Mouse (Mus musculus): ENCODE measurements at regions not wholly inside any gene's neighbourhood (a gene's known extent, or its start where the extent isn't known, plus 50 kb on each side); places are given as distances from the start of the nearest gene placed in this dataset.

DNA sequence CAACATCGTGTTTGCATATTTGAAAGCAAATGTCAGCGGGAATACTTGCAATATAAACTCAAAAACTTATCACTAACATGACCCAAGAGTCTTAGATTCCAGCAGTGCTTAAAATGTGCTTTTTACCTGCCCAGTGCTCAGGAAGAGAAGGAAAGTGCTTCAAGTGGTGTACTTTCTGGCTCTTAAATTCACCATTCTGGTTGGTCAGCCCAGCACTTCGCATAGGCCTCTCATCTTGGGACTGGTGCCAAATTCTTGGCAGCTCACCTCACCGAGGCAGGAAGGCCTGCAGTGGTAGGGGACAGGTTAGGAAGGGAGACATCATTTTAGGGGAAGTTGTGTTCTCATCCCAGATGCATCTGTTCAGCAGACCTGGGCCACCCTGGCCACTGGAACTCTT lies 1913.3 kb upstream of the Lrrc6 start:
- H3K27ac ChIP-seq (ENCODE audit: low read depth, low read length): no peak overlapping the region
- H3K9me3 ChIP-seq (ENCODE audit: control insufficient read depth, low read length): no peaks in the 10 kb centered on the region
- no peaks in the 10 kb centered on the region for H3K4me1 ChIP-seq (ENCODE audit: control insufficient read depth, insufficient read depth, low read length)
- H3K4me2 ChIP-seq (ENCODE audit: low read depth, low read length): no peak overlapping the region
- ATAC-seq (ENCODE audit: low read depth): no peak
- no peak overlapping the region for H3K9ac ChIP-seq (replicated peaks; ENCODE audit: low read depth, low read length)
- WGBS: 68% methylated on average over 4 of the region's 4 CpGs
- H3K4me3 ChIP-seq (ENCODE audit: low read depth, low read length): no peak overlapping the region
- H3K36me3 ChIP-seq (ENCODE audit: control insufficient read depth, insufficient read depth, low read length): no peaks in the 10 kb centered on the region
- H3K27me3 ChIP-seq (ENCODE audit: control insufficient read depth, insufficient read depth, low read length): no peaks in the 10 kb centered on the region

DNA sequence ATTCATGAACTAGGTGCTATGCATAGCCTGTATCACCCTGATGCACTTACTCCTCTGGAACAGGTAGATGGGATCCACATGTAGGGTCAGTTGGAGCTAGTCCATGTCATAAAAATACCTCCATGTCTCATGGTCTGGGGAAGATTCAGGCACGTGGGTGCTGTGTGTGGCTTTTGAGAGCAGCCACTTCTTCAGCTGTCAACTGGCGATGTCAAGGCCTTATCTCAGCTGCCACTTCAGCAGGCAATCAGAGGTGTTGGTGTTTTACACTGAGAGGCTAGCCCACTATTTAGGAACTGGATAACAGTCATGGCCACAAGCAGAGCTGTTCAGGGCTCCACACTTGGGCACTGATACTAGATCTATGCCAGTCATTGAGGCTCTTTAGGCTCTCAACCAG lies 1912.0 kb upstream of the Lrrc6 start:
- Histone ChIP-seq H3K36me3 (ENCODE audit: control insufficient read depth, insufficient read depth, low read length) (no peaks in the 10 kb centered on the region), H3K4me1 (ENCODE audit: control insufficient read depth, insufficient read depth, low read length) (no peaks in the 10 kb centered on the region), H3K4me3 (ENCODE audit: low read depth, low read length) (no peak overlapping the region), H3K9me3 (ENCODE audit: control insufficient read depth, low read length) (no peaks in the 10 kb centered on the region), H3K27ac (ENCODE audit: low read depth, low read length) (no peak overlapping the region), H3K27me3 (ENCODE audit: control insufficient read depth, insufficient read depth, low read length) (no peaks in the 10 kb centered on the region), H3K4me2 (ENCODE audit: low read depth, low read length) (no peak overlapping the region), H3K9ac (replicated peaks; ENCODE audit: low read depth, low read length) (no peak overlapping the region)
- 96% methylated on average over 2 of the region's 2 CpGs for WGBS
- no peak for ATAC-seq (ENCODE audit: low read depth)

DNA sequence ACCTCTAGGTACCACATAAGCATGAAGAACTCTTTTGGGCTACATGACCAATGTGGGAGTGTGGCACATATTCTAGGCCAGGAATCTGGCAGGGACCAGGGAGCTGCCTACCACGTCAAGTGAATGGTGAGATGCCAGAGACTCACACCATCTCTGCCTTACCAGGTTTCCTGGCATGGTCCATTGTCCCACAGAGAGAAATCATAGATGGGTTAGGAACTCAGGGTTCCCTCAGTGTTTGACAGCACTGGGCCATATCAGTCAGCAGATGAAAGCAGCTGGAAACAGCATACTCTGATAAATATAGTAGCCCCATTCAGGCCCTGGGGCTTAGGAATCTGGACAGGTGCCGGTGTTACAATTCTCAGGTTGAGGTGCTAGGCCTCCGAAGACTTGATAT lies 1911.4 kb upstream of the Lrrc6 start:
- Histone ChIP-seq H3K27ac (ENCODE audit: low read depth, low read length) (no peak overlapping the region), H3K27me3 (ENCODE audit: control insufficient read depth, insufficient read depth, low read length) (no peaks in the 10 kb centered on the region), H3K36me3 (ENCODE audit: control insufficient read depth, insufficient read depth, low read length) (no peaks in the 10 kb centered on the region), H3K9me3 (ENCODE audit: control insufficient read depth, low read length) (no peaks in the 10 kb centered on the region), H3K4me1 (ENCODE audit: control insufficient read depth, insufficient read depth, low read length) (no peaks in the 10 kb centered on the region), H3K4me2 (ENCODE audit: low read depth, low read length) (no peak overlapping the region), H3K9ac (replicated peaks; ENCODE audit: low read depth, low read length) (no peak overlapping the region), H3K4me3 (ENCODE audit: low read depth, low read length) (no peak overlapping the region)
- no peak for ATAC-seq (ENCODE audit: low read depth)
- WGBS: 88% methylated on average over 3 of the region's 3 CpGs

DNA sequence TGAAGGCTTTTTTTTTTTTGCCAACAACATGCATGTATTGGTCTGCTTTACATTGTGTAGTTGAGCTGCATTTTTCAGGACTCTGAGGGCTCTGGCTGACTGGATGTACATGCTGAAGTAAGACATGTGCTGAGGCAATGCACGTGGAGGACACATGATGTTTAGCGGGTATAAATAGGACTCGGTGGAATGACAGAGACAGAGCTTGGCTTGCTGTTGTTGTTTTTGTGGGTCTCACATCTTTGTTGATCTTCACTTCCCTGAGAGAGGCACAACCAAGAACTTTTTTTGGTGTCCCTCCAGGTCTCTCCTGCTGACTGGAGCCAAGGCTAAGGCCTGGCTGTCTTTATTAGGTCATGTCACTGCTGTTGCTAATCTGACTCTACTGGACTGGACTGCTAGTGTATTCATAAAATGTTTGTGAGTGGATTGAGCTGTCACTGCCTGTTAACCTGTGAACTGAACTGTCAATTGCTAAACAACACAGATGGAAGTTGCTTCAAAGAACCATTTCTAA lies 1902.9 kb upstream of the Lrrc6 start:
- no peaks in the 10 kb centered on the region for H3K36me3 ChIP-seq (ENCODE audit: control insufficient read depth, insufficient read depth, low read length)
- 91% methylated on average over 3 of the region's 3 CpGs for WGBS
- ATAC-seq (ENCODE audit: low read depth): no peak

DNA sequence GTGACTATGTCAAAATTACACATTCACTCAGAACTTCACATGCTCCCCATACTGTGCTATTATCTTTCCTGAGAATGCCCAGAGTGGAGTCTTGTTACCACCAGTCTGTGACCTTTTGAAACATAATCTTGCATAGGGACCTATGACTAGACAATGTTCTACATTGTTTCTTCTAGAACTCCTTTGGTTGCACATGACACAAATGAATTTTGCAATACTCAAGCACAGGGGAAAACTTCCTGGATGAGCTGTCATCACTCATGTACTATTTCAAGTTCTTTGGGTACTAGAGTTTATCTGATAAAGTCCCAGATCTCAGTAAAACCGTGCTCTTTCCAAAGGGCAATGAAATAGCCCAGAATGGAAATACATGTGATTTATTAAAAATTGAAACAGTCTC lies 1901.0 kb upstream of the Lrrc6 start:
- no peaks in the 10 kb centered on the region for H3K9me3 ChIP-seq (ENCODE audit: control insufficient read depth, low read length)
- no peak overlapping the region for H3K4me2 ChIP-seq (ENCODE audit: low read depth, low read length)
- WGBS: 71% methylated on average over 1 of the region's 1 CpGs
- H3K9ac ChIP-seq (replicated peaks; ENCODE audit: low read depth, low read length): no peak overlapping the region
- no peaks in the 10 kb centered on the region for H3K4me1 ChIP-seq (ENCODE audit: control insufficient read depth, insufficient read depth, low read length)
- no peak overlapping the region for H3K27ac ChIP-seq (ENCODE audit: low read depth, low read length)
- no peaks in the 10 kb centered on the region for H3K36me3 ChIP-seq (ENCODE audit: control insufficient read depth, insufficient read depth, low read length)
- H3K4me3 ChIP-seq (ENCODE audit: low read depth, low read length): no peak overlapping the region
- no peak for ATAC-seq (ENCODE audit: low read depth)
- H3K27me3 ChIP-seq (ENCODE audit: control insufficient read depth, insufficient read depth, low read length): no peaks in the 10 kb centered on the region

More for the DNA sequence above, 1902.9 kb upstream of the Lrrc6 start:
- Histone ChIP-seq H3K4me2 (ENCODE audit: low read depth, low read length) (no peak overlapping the region), H3K27me3 (ENCODE audit: control insufficient read depth, insufficient read depth, low read length) (no peaks in the 10 kb centered on the region), H3K9me3 (ENCODE audit: control insufficient read depth, low read length) (no peaks in the 10 kb centered on the region), H3K4me1 (ENCODE audit: control insufficient read depth, insufficient read depth, low read length) (no peaks in the 10 kb centered on the region), H3K27ac (ENCODE audit: low read depth, low read length) (no peak overlapping the region), H3K9ac (replicated peaks; ENCODE audit: low read depth, low read length) (no peak overlapping the region), H3K4me3 (ENCODE audit: low read depth, low read length) (no peak overlapping the region)

DNA sequence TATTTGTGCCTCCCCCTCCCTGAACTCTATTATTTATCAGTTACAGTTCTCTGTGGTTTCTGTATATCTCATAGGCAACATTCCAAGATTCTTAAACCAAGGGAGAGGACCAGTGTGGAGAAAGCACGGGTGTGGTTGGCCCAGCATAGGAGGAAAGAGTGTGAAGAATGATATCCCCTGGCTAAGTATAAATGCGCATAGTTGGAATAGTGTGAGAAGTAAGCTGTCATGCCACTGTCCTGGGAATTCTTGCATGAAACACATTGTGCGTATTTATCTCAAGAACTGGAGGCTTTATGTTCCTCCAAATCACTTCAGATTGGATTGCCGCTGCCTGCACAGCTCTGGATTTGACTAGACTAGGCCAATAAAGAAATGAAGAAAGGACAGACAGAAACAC lies 1900.3 kb upstream of the Lrrc6 start:
- no peaks in the 10 kb centered on the region for H3K4me1 ChIP-seq (ENCODE audit: control insufficient read depth, insufficient read depth, low read length)
- ATAC-seq (ENCODE audit: low read depth): no peak
- H3K27me3 ChIP-seq (ENCODE audit: control insufficient read depth, insufficient read depth, low read length): no peaks in the 10 kb centered on the region
- H3K9me3 ChIP-seq (ENCODE audit: control insufficient read depth, low read length): no peaks in the 10 kb centered on the region
- no peak overlapping the region for H3K27ac ChIP-seq (ENCODE audit: low read depth, low read length)
- no peak overlapping the region for H3K4me3 ChIP-seq (ENCODE audit: low read depth, low read length)
- no peaks in the 10 kb centered on the region for H3K36me3 ChIP-seq (ENCODE audit: control insufficient read depth, insufficient read depth, low read length)
- H3K4me2 ChIP-seq (ENCODE audit: low read depth, low read length): no peak overlapping the region
- no peak overlapping the region for H3K9ac ChIP-seq (replicated peaks; ENCODE audit: low read depth, low read length)
- whole genome bisulfite sequencing: 94% methylated on average over 4 of the region's 4 CpGs

DNA sequence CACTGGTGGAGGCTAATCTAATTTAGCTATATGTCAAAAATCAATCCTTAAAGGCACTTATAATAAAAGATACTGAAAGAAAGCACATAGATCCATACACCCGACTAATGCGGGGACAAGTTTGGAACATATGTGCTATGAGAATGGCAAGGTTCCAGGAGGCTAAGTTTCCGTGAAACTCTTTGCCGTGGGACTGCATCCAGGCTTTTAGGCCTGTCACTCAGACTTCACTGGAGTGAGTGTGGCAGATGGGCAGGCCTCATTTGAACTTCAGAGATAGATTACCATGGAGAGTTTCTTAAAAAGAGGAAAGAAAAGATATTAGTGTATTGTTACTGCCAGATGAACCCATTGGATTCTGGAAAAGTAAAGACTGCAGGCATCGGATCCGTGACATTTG lies 1895.9 kb upstream of the Lrrc6 start:
- Histone ChIP-seq H3K27ac (ENCODE audit: low read depth, low read length) (no peak overlapping the region), H3K9ac (replicated peaks; ENCODE audit: low read depth, low read length) (no peak overlapping the region), H3K4me3 (ENCODE audit: low read depth, low read length) (no peak overlapping the region), H3K4me2 (ENCODE audit: low read depth, low read length) (no peak overlapping the region), H3K9me3 (ENCODE audit: control insufficient read depth, low read length) (no peaks in the 10 kb centered on the region), H3K27me3 (ENCODE audit: control insufficient read depth, insufficient read depth, low read length) (no peaks in the 10 kb centered on the region), H3K4me1 (ENCODE audit: control insufficient read depth, insufficient read depth, low read length) (no peaks in the 10 kb centered on the region), H3K36me3 (ENCODE audit: control insufficient read depth, insufficient read depth, low read length) (no peaks in the 10 kb centered on the region)
- no peak for ATAC-seq (ENCODE audit: low read depth)
- 96% methylated on average over 6 of the region's 6 CpGs for WGBS

DNA sequence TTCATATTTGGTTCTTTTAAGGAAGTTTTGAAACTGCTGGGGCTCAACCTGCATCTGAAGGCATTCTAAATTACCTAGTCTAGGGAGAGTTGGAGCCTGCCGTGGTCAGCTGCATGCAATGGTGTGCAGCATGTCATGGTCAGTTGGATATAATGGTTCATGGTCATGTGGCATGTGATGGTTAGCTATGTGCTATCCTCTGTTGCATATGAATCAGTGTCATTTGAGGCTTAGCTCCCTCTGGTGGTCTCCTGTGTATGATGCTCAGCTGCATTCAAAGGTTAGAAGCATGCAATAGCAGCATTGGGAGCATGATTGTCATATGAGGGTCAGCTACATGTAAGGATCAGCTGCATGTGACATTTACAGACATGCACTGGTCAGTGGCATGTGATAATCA lies 1894.0 kb upstream of the Lrrc6 start:
- H3K27ac ChIP-seq (ENCODE audit: low read depth, low read length): no peak overlapping the region
- H3K4me1 ChIP-seq (ENCODE audit: control insufficient read depth, insufficient read depth, low read length): no peaks in the 10 kb centered on the region
- no peak overlapping the region for H3K4me2 ChIP-seq (ENCODE audit: low read depth, low read length)
- no peaks in the 10 kb centered on the region for H3K9me3 ChIP-seq (ENCODE audit: control insufficient read depth, low read length)
- H3K4me3 ChIP-seq (ENCODE audit: low read depth, low read length): no peak overlapping the region
- H3K9ac ChIP-seq (replicated peaks; ENCODE audit: low read depth, low read length): no peak overlapping the region
- 77% methylated on average over 1 of the region's 1 CpGs for WGBS
- no peaks in the 10 kb centered on the region for H3K27me3 ChIP-seq (ENCODE audit: control insufficient read depth, insufficient read depth, low read length)
- no peaks in the 10 kb centered on the region for H3K36me3 ChIP-seq (ENCODE audit: control insufficient read depth, insufficient read depth, low read length)
- ATAC-seq (ENCODE audit: low read depth): no peak; the same call in 1 of the 2 replicates

DNA sequence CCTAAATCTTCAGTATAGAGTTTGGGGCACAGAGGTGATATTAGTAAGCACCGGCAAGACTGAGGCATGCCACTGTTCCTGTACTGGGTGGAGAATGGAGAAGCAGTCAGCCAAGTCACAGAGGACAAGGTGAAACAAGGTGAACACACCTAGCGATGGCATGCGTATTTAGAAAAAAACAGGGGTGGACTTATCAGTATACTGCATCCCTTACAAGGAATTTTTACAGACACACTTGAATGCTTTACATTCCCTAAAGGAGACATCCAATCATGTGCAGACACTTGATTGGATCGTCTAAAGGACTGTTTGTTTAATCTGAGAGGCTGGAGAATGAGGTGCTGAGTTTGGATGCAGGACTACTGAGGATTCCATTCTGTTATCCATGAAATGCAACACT lies 1893.4 kb upstream of the Lrrc6 start:
- Histone ChIP-seq H3K27ac (ENCODE audit: low read depth, low read length) (no peak overlapping the region), H3K9me3 (ENCODE audit: control insufficient read depth, low read length) (no peaks in the 10 kb centered on the region), H3K4me3 (ENCODE audit: low read depth, low read length) (no peak overlapping the region), H3K27me3 (ENCODE audit: control insufficient read depth, insufficient read depth, low read length) (no peaks in the 10 kb centered on the region), H3K36me3 (ENCODE audit: control insufficient read depth, insufficient read depth, low read length) (no peaks in the 10 kb centered on the region), H3K9ac (replicated peaks; ENCODE audit: low read depth, low read length) (no peak overlapping the region), H3K4me1 (ENCODE audit: control insufficient read depth, insufficient read depth, low read length) (no peaks in the 10 kb centered on the region), H3K4me2 (ENCODE audit: low read depth, low read length) (no peak overlapping the region)
- no peak for ATAC-seq (ENCODE audit: low read depth)
- 93% methylated on average over 4 of the region's 4 CpGs for WGBS

DNA sequence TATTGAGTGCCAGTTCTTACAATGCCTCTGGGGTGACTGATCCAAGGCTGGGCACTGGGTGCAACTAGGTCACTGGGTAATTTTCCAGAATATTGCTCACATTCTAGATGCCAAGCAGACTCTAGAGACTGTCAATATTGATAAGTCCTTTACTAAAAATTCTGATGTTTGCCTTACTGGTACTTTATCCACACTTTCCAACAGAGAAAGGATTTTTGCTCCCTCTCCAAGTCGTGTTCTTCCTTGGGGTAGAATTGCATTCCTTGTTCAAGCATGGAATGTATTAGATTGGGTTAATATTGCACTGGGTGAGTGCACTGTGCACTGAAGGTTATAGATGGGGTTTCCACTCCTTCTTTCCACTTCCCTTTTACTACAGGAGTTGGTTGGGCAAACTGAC lies 1891.0 kb upstream of the Lrrc6 start:
- Histone ChIP-seq H3K4me1 (ENCODE audit: control insufficient read depth, insufficient read depth, low read length) (no peaks in the 10 kb centered on the region), H3K4me3 (ENCODE audit: low read depth, low read length) (no peak overlapping the region), H3K27me3 (ENCODE audit: control insufficient read depth, insufficient read depth, low read length) (no peaks in the 10 kb centered on the region), H3K9ac (replicated peaks; ENCODE audit: low read depth, low read length) (no peak overlapping the region), H3K4me2 (ENCODE audit: low read depth, low read length) (no peak overlapping the region), H3K27ac (ENCODE audit: low read depth, low read length) (no peak overlapping the region), H3K9me3 (ENCODE audit: control insufficient read depth, low read length) (no peaks in the 10 kb centered on the region), H3K36me3 (ENCODE audit: control insufficient read depth, insufficient read depth, low read length) (no peaks in the 10 kb centered on the region)
- WGBS: 57% methylated on average over 1 of the region's 1 CpGs
- ATAC-seq (ENCODE audit: low read depth): no peak

Data from neural tube, embryonic 14.5 days (tissue).